ENCODE assay signal across 26 mouse cellular contexts in genomic region chr15:27500390-27500789, GRCm38 (mm10).
"Had no signal": no experiment of that assay in that cellular context is flagged by ENCODE, and none has a peak within 500 bp of the region (broad histone marks: within the 10 kb centered on the region; RNA-seq: fewer than 3 reads in every experiment).

No protein-coding gene starts in this region.

- H3K4me2 ChIP-seq: embryonic facial prominence, embryonic 12.5 days; embryonic facial prominence, embryonic 13.5 days; embryonic facial prominence, embryonic 15.5 days; forebrain, embryonic 12.5 days; forebrain, embryonic 13.5 days; forebrain, embryonic 15.5 days had no signal

- H3K9me3 ChIP-seq: embryonic facial prominence, embryonic 10.5 days; embryonic facial prominence, embryonic 12.5 days; embryonic facial prominence, embryonic 13.5 days; embryonic facial prominence, embryonic 15.5 days; forebrain, embryonic 10.5 days; forebrain, embryonic 12.5 days; forebrain, embryonic 13.5 days; forebrain, embryonic 15.5 days; heart, embryonic 10.5 days had no signal

- H3K4me3 ChIP-seq: embryonic facial prominence, embryonic 10.5 days; embryonic facial prominence, embryonic 12.5 days; embryonic facial prominence, embryonic 13.5 days; embryonic facial prominence, embryonic 15.5 days; erythroblast, embryonic 14.5 days; forebrain, embryonic 10.5 days; forebrain, embryonic 12.5 days; forebrain, embryonic 13.5 days; forebrain, embryonic 15.5 days; gastrocnemius, adult 2 months; heart, adult 2 months; heart, embryonic 10.5 days had no signal

- DNase-seq: cerebellum, adult 9-10 months; cerebellum, adult 9-11 months; cerebellum, postnatal 10 days; cerebellum, postnatal 14 days; cerebellum, postnatal 25 days; cerebellum, postnatal 36 days; embryo, embryonic 11 days; forebrain, postnatal 0 days; gastrocnemius, adult 2 months; gastrocnemius, postnatal 10 days; gastrocnemius, postnatal 14 days; gastrocnemius, postnatal 25 days; gastrocnemius, postnatal 36 days; heart, adult 11 months; heart, adult 18-20 months; heart, adult 2 months had no signal

- H3K27ac ChIP-seq: embryonic facial prominence, embryonic 10.5 days; embryonic facial prominence, embryonic 12.5 days; embryonic facial prominence, embryonic 13.5 days; embryonic facial prominence, embryonic 15.5 days; forebrain, embryonic 10.5 days; forebrain, embryonic 12.5 days; forebrain, embryonic 13.5 days; forebrain, embryonic 15.5 days; heart, adult 2 months; heart, embryonic 10.5 days had no signal

- H3K27me3 ChIP-seq: embryonic facial prominence, embryonic 12.5 days; embryonic facial prominence, embryonic 13.5 days; embryonic facial prominence, embryonic 15.5 days; forebrain, embryonic 12.5 days; forebrain, embryonic 13.5 days; forebrain, embryonic 15.5 days had no signal

- H3K4me1 ChIP-seq: embryonic facial prominence, embryonic 12.5 days had no signal

- H3K36me3 ChIP-seq: embryonic facial prominence, embryonic 10.5 days; embryonic facial prominence, embryonic 12.5 days; embryonic facial prominence, embryonic 13.5 days; embryonic facial prominence, embryonic 15.5 days; forebrain, embryonic 10.5 days; forebrain, embryonic 12.5 days; forebrain, embryonic 15.5 days; heart, embryonic 10.5 days had no signal

- H3K9ac ChIP-seq: embryonic facial prominence, embryonic 12.5 days; embryonic facial prominence, embryonic 13.5 days; embryonic facial prominence, embryonic 15.5 days; forebrain, embryonic 12.5 days; forebrain, embryonic 13.5 days; forebrain, embryonic 15.5 days; forebrain, postnatal 0 days had no signal
